Mouse (Mus musculus): ENCODE measurements around the gene Plekha7. TPM values are rescaled to one million over a fixed set of nuclear protein-coding genes. Genes with fewer than 3 reads are reported as not detected.
A peak's percentile ranks its signal among the peaks of the same experiment; 100 is the strongest.

Plekha7 gene
- polyA plus RNA-seq, 1 experiment from 2014 or later, result 9.7 TPM

DNA sequence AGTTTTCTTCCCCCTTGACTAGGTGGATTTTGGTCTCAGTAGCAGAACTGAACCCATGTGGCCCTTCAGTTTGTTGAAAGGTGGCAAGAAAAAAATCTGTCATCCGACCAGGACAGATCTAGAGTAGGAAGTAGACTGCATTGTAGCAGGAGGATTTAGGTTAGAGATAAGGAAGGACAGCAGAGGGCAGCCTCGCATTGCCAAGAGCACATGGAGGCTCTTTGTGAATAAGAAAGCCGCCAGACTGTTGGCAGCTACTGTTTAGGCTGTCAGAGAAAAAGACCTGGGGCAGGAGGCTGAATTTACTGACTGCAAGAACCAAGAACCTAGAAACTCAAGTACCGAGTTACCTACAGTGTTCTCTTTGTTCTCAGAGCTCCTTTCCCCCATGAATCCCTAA is 176.8 kb downstream of the Plekha7 start:
- Histone ChIP-seq H3K4me2 (replicated peaks) (no peak overlapping the region), H3K9ac (peak overlapping the region; percentile 4; the same call in 1 of the 2 replicates), H3K36me3 (no peaks in the 10 kb centered on the region), H3K27ac (no peak overlapping the region), H3K9me3 (no peaks in the 10 kb centered on the region), H3K27me3 (no peaks in the 10 kb centered on the region), H3K4me3 (no peak overlapping the region), H3K4me1 (peaks cover 13% of the 10 kb centered on the region; the same call in 1 of the 2 replicates)
- no peak for ATAC-seq (ENCODE audit: low FRiP score, low read depth)
- WGBS, result 24% methylated on average over 4 of the region's 4 CpGs

- Histone ChIP-seq H3K9ac (no peak overlapping the region), H3K9me3 (no peaks in the 10 kb centered on the region), H3K4me2 (replicated peaks) (no peak overlapping the region), H3K27me3 (no peaks in the 10 kb centered on the region), H3K4me3 (no peak overlapping the region), H3K4me1 (peaks cover 24% of the 10 kb centered on the region), H3K36me3 (no peaks in the 10 kb centered on the region), H3K27ac (no peak overlapping the region)
- WGBS, result 83% methylated on average over 10 of the region's 10 CpGs
- no peak for ATAC-seq (ENCODE audit: low FRiP score, low read depth)
These were observed 178.8 kb downstream of the Plekha7 start for GRCm38 (mm10) chr7:116129374-116129773.

DNA sequence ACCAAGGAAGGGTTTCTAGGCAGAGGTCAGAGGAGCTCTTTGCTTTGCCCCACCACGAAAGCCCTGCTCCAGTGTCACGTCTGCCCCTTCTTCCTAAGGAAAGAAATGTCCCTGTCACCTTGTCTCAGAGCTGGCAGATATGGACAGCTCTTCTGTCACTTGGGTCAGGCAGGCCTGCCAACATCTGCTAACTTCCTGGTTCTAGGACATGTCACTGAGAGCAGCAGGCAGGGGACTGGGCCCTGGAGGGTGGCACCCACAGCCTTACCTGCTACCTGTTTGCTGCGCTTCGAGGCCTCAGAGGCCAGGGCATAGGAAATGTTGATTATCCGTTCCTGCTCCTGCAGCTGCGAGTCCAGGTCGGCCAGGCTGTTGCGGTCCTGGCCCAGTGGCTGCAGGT is 179.9 kb downstream of the Plekha7 start:
- no peaks in the 10 kb centered on the region for H3K9me3 ChIP-seq
- 83% methylated on average over 8 of the region's 8 CpGs for WGBS
- H3K4me3 ChIP-seq, result no peak overlapping the region
- H3K4me2 ChIP-seq (replicated peaks), result no peak overlapping the region
- no peaks in the 10 kb centered on the region for H3K27me3 ChIP-seq
- no peak overlapping the region for H3K27ac ChIP-seq
- H3K9ac ChIP-seq, result no peak overlapping the region
- H3K4me1 ChIP-seq, result peaks cover 31% of the 10 kb centered on the region
- no peak for ATAC-seq (ENCODE audit: low FRiP score, low read depth)
- no peaks in the 10 kb centered on the region for H3K36me3 ChIP-seq

DNA sequence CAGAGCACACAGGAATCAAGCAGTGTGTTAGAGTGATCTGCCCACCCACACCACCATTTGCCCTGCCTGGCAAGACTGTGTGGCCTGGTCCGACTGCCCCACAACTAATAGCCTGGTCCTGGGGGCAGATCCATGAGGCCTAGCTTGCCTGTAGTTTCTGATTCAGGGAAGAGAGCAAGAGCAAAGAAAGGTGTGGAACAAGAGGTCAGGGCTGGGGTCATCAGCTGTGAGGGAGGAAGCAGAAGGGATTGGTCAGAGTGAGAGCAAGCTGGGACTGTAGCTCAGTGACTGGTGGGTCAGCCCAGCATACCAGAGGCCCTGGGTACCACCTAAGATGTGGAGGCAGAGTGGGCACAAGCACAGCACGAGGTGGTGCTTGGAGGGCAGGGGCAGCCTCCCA is 181.1 kb downstream of the Plekha7 start:
- WGBS, result 62% methylated on average over 2 of the region's 2 CpGs
- Histone ChIP-seq H3K4me2 (replicated peaks) (no peak overlapping the region), H3K9ac (no peak overlapping the region; the same call in 1 of the 2 replicates), H3K27ac (no peak overlapping the region), H3K27me3 (no peaks in the 10 kb centered on the region), H3K9me3 (no peaks in the 10 kb centered on the region), H3K36me3 (no peaks in the 10 kb centered on the region), H3K4me3 (no peak overlapping the region), H3K4me1 (peaks cover 28% of the 10 kb centered on the region)
- ATAC-seq (ENCODE audit: low FRiP score, low read depth), result no peak

GRCm38 (mm10) chr7:116125671-116126070 is 182.5 kb downstream of the Plekha7 start:
- Histone ChIP-seq H3K36me3 (no peaks in the 10 kb centered on the region), H3K4me1 (peaks cover 21% of the 10 kb centered on the region), H3K9me3 (no peaks in the 10 kb centered on the region), H3K27ac (no peak overlapping the region), H3K4me2 (replicated peaks) (no peak overlapping the region), H3K9ac (no peak overlapping the region), H3K4me3 (no peak overlapping the region), H3K27me3 (no peaks in the 10 kb centered on the region)
- 51% methylated on average over 7 of the region's 7 CpGs for WGBS
- no peak for ATAC-seq (ENCODE audit: low FRiP score, low read depth)

DNA sequence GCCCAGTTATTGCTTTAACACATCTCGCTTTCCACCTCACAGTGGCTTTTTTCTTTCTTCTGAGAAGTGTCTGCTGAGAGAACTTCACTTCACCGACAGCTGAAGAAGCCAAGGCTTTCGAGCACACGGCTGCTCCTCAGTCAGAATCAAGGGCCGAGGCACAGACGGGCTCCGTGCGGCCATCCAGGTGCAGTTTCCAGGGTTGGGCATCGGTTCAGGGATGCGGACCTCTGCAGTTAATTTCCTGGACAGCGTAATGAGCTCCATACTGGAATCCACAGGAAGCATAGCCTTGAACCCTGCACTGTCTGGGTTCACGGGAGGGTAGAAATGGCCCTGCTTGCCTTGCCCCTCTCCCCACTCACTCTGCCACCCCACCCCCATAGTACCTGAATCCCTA is 184.1 kb downstream of the Plekha7 start:
- Histone ChIP-seq H3K27me3 (no peaks in the 10 kb centered on the region), H3K36me3 (no peaks in the 10 kb centered on the region), H3K9me3 (0 out of 2 replicates have a peak, but pooled peaks cover 4% of the 10 kb centered on the region), H3K4me2 (replicated peaks) (no peak overlapping the region), H3K9ac (no peak overlapping the region), H3K27ac (peak overlapping the region; percentile 28; the same call in 1 of the 2 replicates), H3K4me1 (peaks cover 21% of the 10 kb centered on the region), H3K4me3 (no peak overlapping the region)
- ATAC-seq (ENCODE audit: low FRiP score, low read depth), result no peak
- WGBS, result 49% methylated on average over 12 of the region's 12 CpGs

- Histone ChIP-seq H3K27me3 (no peaks in the 10 kb centered on the region), H3K9me3 (0 out of 2 replicates have a peak, but pooled peaks cover 4% of the 10 kb centered on the region), H3K9ac (no peak overlapping the region), H3K4me1 (peaks cover 21% of the 10 kb centered on the region), H3K36me3 (no peaks in the 10 kb centered on the region), H3K4me2 (replicated peaks) (no peak overlapping the region), H3K27ac (peak overlapping the region; percentile 28; the same call in 1 of the 2 replicates), H3K4me3 (no peak overlapping the region)
- no peak for ATAC-seq (ENCODE audit: low FRiP score, low read depth)
- WGBS, result 64% methylated on average over 2 of the region's 2 CpGs
These were observed 184.6 kb downstream of the Plekha7 start for GRCm38 (mm10) chr7:116123597-116123985.

DNA sequence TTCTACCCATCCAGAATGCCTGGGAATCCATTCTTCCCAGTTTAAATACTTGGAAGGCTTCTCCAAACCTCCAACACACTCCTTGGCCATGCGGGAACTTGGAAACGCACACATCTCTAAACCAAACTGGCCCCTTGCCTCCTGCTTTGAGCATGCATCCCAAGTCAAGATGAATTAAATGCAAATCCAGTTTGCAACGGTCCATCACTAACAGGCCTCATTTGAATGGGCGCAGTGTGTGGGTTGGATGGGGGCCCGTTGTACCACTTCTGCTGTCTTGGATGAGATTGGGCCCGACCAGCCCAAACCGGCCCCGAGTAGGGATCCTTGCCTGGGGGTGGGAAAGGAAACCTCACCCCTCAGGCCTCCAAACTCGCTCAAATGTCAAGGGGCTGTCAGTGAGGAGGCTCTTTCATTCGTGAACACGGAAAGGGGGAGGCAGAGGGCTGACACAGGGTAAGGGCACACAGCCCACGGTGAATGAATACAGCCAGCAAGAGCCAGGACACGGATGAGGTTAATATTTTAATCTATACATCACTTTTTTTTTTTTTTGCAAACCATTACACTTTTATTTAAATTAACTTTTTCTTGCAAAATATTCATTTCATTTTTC is 185.1 kb downstream of the Plekha7 start:
- Histone ChIP-seq H3K4me2 (replicated peaks) (no peak overlapping the region), H3K36me3 (no peaks in the 10 kb centered on the region), H3K9me3 (0 out of 2 replicates have a peak, but pooled peaks cover 4% of the 10 kb centered on the region), H3K4me3 (no peak overlapping the region), H3K4me1 (peaks cover 21% of the 10 kb centered on the region), H3K9ac (no peak overlapping the region), H3K27ac (no peak overlapping the region), H3K27me3 (no peaks in the 10 kb centered on the region)
- WGBS, result 80% methylated on average over 13 of the region's 13 CpGs
- ATAC-seq (ENCODE audit: low FRiP score, low read depth), result peak; percentile 20; the same call in 1 of the 2 replicates

GRCm38 (mm10) chr7:116121202-116121601 is 187.0 kb downstream of the Plekha7 start:
- 77% methylated on average over 11 of the region's 11 CpGs for WGBS
- peaks cover 21% of the 10 kb centered on the region for H3K4me1 ChIP-seq
- no peak overlapping the region for H3K27ac ChIP-seq
- no peak for ATAC-seq (ENCODE audit: low FRiP score, low read depth)
- H3K27me3 ChIP-seq, result no peaks in the 10 kb centered on the region
- 0 out of 2 replicates have a peak, but pooled peaks cover 4% of the 10 kb centered on the region for H3K9me3 ChIP-seq
- H3K9ac ChIP-seq, result no peak overlapping the region
- no peak overlapping the region for H3K4me2 ChIP-seq (replicated peaks)
- no peak overlapping the region for H3K4me3 ChIP-seq
- no peaks in the 10 kb centered on the region for H3K36me3 ChIP-seq

DNA sequence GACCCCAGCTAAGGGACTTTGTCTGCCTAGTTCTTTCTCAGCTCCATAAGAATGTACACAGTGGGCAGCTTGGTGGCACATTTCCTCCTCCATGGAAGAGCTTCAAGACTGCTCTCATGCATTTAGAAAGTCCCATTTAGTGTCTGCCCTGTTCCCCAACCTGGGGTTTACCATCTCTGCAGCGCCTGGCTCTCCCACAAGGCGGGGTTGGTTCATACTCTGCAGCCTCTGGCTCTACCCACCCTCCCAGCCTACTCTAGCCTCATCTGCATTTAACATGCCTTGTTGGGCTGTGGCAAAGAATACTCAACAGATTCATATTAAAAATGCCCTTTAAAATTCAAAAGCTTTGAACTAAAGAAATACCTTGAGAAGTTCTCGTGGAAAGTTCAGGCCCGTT is 187.4 kb downstream of the Plekha7 start:
- no peak for ATAC-seq (ENCODE audit: low FRiP score, low read depth)
- 87% methylated on average over 4 of the region's 4 CpGs for WGBS
- H3K9me3 ChIP-seq, result 0 out of 2 replicates have a peak, but pooled peaks cover 4% of the 10 kb centered on the region
- H3K36me3 ChIP-seq, result no peaks in the 10 kb centered on the region
- H3K4me2 ChIP-seq (replicated peaks), result no peak overlapping the region
- no peak overlapping the region for H3K27ac ChIP-seq
- H3K9ac ChIP-seq, result no peak overlapping the region
- no peaks in the 10 kb centered on the region for H3K27me3 ChIP-seq
- no peak overlapping the region for H3K4me3 ChIP-seq
- peaks cover 20% of the 10 kb centered on the region for H3K4me1 ChIP-seq

GRCm38 (mm10) chr7:116119306-116119857 is 188.8 kb downstream of the Plekha7 start:
- ATAC-seq (ENCODE audit: low FRiP score, low read depth), result no peak
- H3K36me3 ChIP-seq, result no peaks in the 10 kb centered on the region
- no peak overlapping the region for H3K27ac ChIP-seq
- no peaks in the 10 kb centered on the region for H3K27me3 ChIP-seq
- H3K4me3 ChIP-seq, result no peak overlapping the region
- WGBS, result 96% methylated on average over 1 of the region's 1 CpGs
- H3K9ac ChIP-seq, result no peak overlapping the region
- 0 out of 2 replicates have a peak, but pooled peaks cover 14% of the 10 kb centered on the region for H3K4me1 ChIP-seq
- H3K9me3 ChIP-seq, result 0 out of 2 replicates have a peak, but pooled peaks cover 4% of the 10 kb centered on the region
- no peak overlapping the region for H3K4me2 ChIP-seq (replicated peaks)

DNA sequence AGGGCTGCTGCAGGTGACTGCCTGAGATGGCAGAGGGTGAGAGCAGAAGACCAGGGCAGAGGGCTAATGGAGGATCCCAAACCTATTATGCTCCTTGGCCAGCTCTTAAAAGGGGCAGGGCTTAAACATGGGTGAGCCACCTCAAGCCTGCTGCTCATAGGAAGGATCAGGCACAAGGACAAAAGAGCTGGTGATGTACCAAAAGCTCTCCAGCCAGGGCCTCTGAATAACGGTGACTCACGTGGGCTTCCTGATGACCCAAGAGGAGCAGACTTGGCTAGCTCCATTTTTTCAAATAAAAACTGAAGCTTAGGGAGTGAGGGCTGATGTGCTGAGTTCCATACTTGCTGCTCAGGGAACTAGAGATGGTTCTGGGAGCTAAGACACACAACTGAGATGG is 192.2 kb downstream of the Plekha7 start:
- H3K4me3 ChIP-seq, result no peak overlapping the region
- 79% methylated on average over 2 of the region's 2 CpGs for WGBS

More for the DNA sequence above, 192.2 kb downstream of the Plekha7 start:
- Histone ChIP-seq H3K4me1 (0 out of 2 replicates have a peak, but pooled peaks cover 4% of the 10 kb centered on the region), H3K27ac (no peak overlapping the region), H3K4me2 (replicated peaks) (no peak overlapping the region), H3K27me3 (no peaks in the 10 kb centered on the region), H3K9ac (no peak overlapping the region), H3K9me3 (0 out of 2 replicates have a peak, but pooled peaks cover 4% of the 10 kb centered on the region), H3K36me3 (no peaks in the 10 kb centered on the region)
- no peak for ATAC-seq (ENCODE audit: low FRiP score, low read depth)

All from limb, embryonic 13.5 days (tissue).